ENCODE assay signal across 13 mouse cellular contexts in genomic region chr6:146979115-146979744, GRCm38 (mm10). TPM values are rescaled to one million over a fixed set of nuclear protein-coding genes. Genes with fewer than 3 reads are reported as not detected.
DNase-seq lines count a peak whose midpoint lies in the region; ATAC-seq and TF ChIP-seq lines count a peak whose summit lies in the region.
"Had no signal": no experiment of that assay in that cellular context is flagged by ENCODE, and none has a peak within 500 bp of the region (broad histone marks: within the 10 kb centered on the region; RNA-seq: fewer than 3 reads in every experiment).

No protein-coding gene starts in this region.

- TF ChIP-seq CTCF in Patski (IDR thresholded peaks at IDR 0.05), result no peak

- peak overlapping the region; percentile 89 for H3K27ac ChIP-seq in heart, embryonic 12.5 days (ENCODE audit: poor library complexity, severe bottlenecking)
- peak overlapping the region; percentile 62 for H3K27ac ChIP-seq in limb, embryonic 15.5 days
- H3K27ac ChIP-seq: midbrain, embryonic 15.5 days had no signal

- POLR2A ChIA-PET in Patski (lab: Charles Lee), result interaction anchor here (0.6 kb wide), 1 partner anchor 77 kb away, joined by 8 read pairs; no protein-coding TSS in a partner anchor

- H3K27me3 ChIP-seq in heart, embryonic 12.5 days (replicated peaks), result no peaks in the 10 kb centered on the region
- H3K27me3 ChIP-seq in Patski, result no peaks in the 10 kb centered on the region
- H3K27me3 ChIP-seq in limb, embryonic 15.5 days, result no peaks in the 10 kb centered on the region
- H3K27me3 ChIP-seq: midbrain, embryonic 15.5 days had no signal

- ATAC-seq in heart, embryonic 12.5 days (ENCODE audit: insufficient number of reproducible peaks, low FRiP score), result no peak
- peak; percentile 83 for ATAC-seq in Patski
- no peak; the same call in 1 of the 2 replicates for ATAC-seq in limb, embryonic 15.5 days (ENCODE audit: insufficient number of reproducible peaks, low FRiP score, low TSS enrichment, low read depth)
- no peak for ATAC-seq in erythroid progenitor cell, adult 5-6 weeks (replicated peaks; ENCODE audit: low FRiP score, poor library complexity, severe bottlenecking)
- no peak for ATAC-seq in CD4-positive, CD25-positive, alpha-beta regulatory T cell, adult 4 months
- ATAC-seq: midbrain, embryonic 15.5 days had no signal

- H3K9ac ChIP-seq in heart, embryonic 12.5 days, result no peak overlapping the region
- no peak overlapping the region for H3K9ac ChIP-seq in limb, embryonic 15.5 days
- H3K9ac ChIP-seq: midbrain, embryonic 15.5 days had no signal

- WGBS in heart, embryonic 12.5 days, result 63% methylated on average over 1 of the region's 1 CpGs
- 45% methylated on average over 1 of the region's 1 CpGs for WGBS in limb, embryonic 15.5 days

- in situ Hi-C loops in Patski (cut with MboI; ENCODE audit: low pct_unique_long_range_greater_than_20kb), result loop anchor here (5.0 kb wide), 1 partner anchor 97 kb away; no protein-coding TSS in a partner anchor

- intact Hi-C loops in left cerebral cortex, postnatal 10 days (cut with DNase I), result no loop called here

- peaks cover 25% of the 10 kb centered on the region for H3K36me3 ChIP-seq in heart, embryonic 12.5 days
- H3K36me3 ChIP-seq in limb, embryonic 15.5 days, result peaks cover 12% of the 10 kb centered on the region
- H3K36me3 ChIP-seq: midbrain, embryonic 15.5 days had no signal

- H3K4me3 ChIP-seq in heart, embryonic 12.5 days, result no peak overlapping the region
- H3K4me3 ChIP-seq in limb, embryonic 15.5 days, result no peak overlapping the region
- H3K4me3 ChIP-seq: midbrain, embryonic 15.5 days had no signal

- H3K9me3 ChIP-seq in heart, embryonic 12.5 days (replicated peaks), result no peaks in the 10 kb centered on the region
- H3K9me3 ChIP-seq in limb, embryonic 15.5 days, result no peaks in the 10 kb centered on the region
- H3K9me3 ChIP-seq: midbrain, embryonic 15.5 days had no signal

- DNase-seq in heart, postnatal 4 days, result no peak
- DNase-seq in Patski (ENCODE audit: low read depth, low spot score), result peak; percentile 64
- DNase-seq in kidney, adult 9 months, result peak; percentile 79
- no peak for DNase-seq in left cerebral cortex, postnatal 10 days (ENCODE audit: extremely low spot score in 1 of 2, low spot score in 2 of 2)
- DNase-seq: thymus, postnatal 14 days had no signal

- peak overlapping the region; percentile 10; the same call in 1 of the 2 replicates for H3K4me2 ChIP-seq in heart, embryonic 12.5 days
- no peak overlapping the region for H3K4me2 ChIP-seq in limb, embryonic 15.5 days
- H3K4me2 ChIP-seq: midbrain, embryonic 15.5 days had no signal

- peaks cover 51% of the 10 kb centered on the region for H3K4me1 ChIP-seq in heart, embryonic 12.5 days (replicated peaks)
- peaks cover 18% of the 10 kb centered on the region for H3K4me1 ChIP-seq in limb, embryonic 15.5 days

- CTCF ChIA-PET in Patski (lab: Charles Lee), result interaction anchor here (1.0 to 3.1 kb wide), 12 partner anchors 14 to 147 kb away, joined by 3 to 15 read pairs (median 4); no protein-coding TSS in a partner anchor

RNA-seq across cellular contexts. Expression of gene 1700034J05Rik, which starts 25.0 kb away (rescaled TPM):
- polyA plus RNA-seq in heart, embryonic 12.5 days (2016; fragmentation: Nextera tagmentation; extraction: Ambion mirVana), result 0.17 and 0.23 TPM in 2 replicates
- total RNA-seq in heart, postnatal 4 days (2021), result not detected
- not detected for polyA plus RNA-seq in Patski (2021)
- 0.13 and 0.16 TPM in 2 replicates for polyA plus RNA-seq in limb, embryonic 15.5 days (2015; fragmentation: Nextera tagmentation; extraction: Ambion mirVana)
- total RNA-seq in left cerebral cortex, postnatal 10 days (2021), result not detected
- not detected in 2 replicates for total RNA-seq in erythroid progenitor cell, adult 5-6 weeks (2015; ENCODE audit: low replicate concordance)
- not detected in 2 replicates for total RNA-seq in erythroid progenitor cell, adult 5-6 weeks (2017; ENCODE audit: low replicate concordance)
- not detected for polyA plus RNA-seq in CD4-positive, CD25-positive, alpha-beta regulatory T cell, adult 4 months (2017; shearing (Covaris generic))
- total RNA-seq: adrenal gland, postnatal 25 days; layer of hippocampus, adult 18-20 months; left cerebral cortex, postnatal 25 days had no signal
- polyA plus RNA-seq: midbrain, embryonic 15.5 days had no signal

RNA-seq across cellular contexts. Expression of gene Rep15, which starts 53.2 kb away (rescaled TPM):
- 0.83 and 1.1 TPM in 2 replicates for polyA plus RNA-seq in heart, embryonic 12.5 days (2016; fragmentation: Nextera tagmentation; extraction: Ambion mirVana)
- 1 to 10 TPM; 1.3 to 1.4 TPM for total RNA-seq in heart, postnatal 4 days (2021)
- 2.4 TPM for polyA plus RNA-seq in Patski (2021)
- 0.98 and 1.2 TPM in 2 replicates for polyA plus RNA-seq in limb, embryonic 15.5 days (2015; fragmentation: Nextera tagmentation; extraction: Ambion mirVana)
- total RNA-seq in left cerebral cortex, postnatal 10 days (2021), result 1 to 10 TPM; 2.9 TPM
- total RNA-seq in erythroid progenitor cell, adult 5-6 weeks (2015; ENCODE audit: low replicate concordance), result not detected in 2 replicates
- total RNA-seq in erythroid progenitor cell, adult 5-6 weeks (2017; ENCODE audit: low replicate concordance), result not detected in 2 replicates
- under 1 TPM; 0.49 to 0.90 TPM for polyA plus RNA-seq in CD4-positive, CD25-positive, alpha-beta regulatory T cell, adult 4 months (2017; shearing (Covaris generic))

Comparison
In these comparisons a context has a peak if more than half of its experiments do, and no peak if none do; other contexts are left out.
1. DNase-seq: peak in Patski (single experiment) and kidney, adult 9 months (single experiment); none in heart, postnatal 4 days (single experiment) and left cerebral cortex, postnatal 10 days (0 of 2).